Mouse (Mus musculus): ENCODE results near the gene Gm21885.

DNA sequence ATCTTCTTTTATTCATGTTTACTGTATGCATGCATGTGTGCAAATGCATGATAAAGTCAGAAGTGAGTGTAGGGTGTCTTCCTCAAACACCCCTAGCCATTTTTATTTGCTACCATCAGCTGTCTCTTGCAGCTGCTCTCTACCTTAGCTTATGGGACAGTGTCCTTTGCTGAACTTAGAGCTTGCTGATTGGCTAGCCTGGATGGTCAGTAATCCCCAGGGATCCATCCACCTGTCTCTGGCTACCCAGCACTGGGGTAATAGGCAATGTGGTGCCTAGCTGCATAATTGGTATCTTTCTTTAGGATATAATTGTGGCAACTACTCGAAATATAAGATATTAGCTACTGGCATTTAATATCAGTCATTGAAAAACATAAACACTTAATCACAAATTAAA, 31.1 kb downstream of the Gm21885 start:
- TF ChIP-seq POLR2A (IDR thresholded peaks at IDR 0.05; ENCODE audit: insufficient read depth, low read length), result no peak
- no peak for TF ChIP-seq CTCF (IDR thresholded peaks at IDR 0.05; ENCODE audit: low read depth, low read length)

Measured in ES-Bruce4 (cell line).